Mouse (Mus musculus): ENCODE measurements around the gene Serpinb7.
A peak's percentile ranks its signal among the peaks of the same experiment; 100 is the strongest.

The Serpinb7 gene

DNA sequence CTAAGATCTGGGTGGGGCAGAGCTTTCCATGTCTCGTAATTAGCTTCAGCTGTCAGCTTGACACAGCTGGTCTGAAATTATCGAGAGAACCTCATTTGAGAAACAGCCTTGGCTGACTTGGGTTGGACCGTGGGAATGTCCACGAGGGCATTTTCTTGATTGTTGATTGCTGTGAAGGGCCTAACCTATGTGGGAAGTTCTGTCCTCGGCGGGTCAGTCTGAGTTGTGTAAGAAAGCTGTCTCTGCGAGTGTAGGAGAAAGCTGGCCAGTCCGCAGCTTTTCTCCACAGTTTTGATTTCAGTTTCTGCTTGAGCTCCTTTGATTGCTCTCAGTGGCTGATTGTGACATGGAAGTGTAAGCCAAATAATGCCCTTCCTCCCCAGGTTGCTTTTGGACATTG, 90.1 kb downstream of the Serpinb7 start:
- DNase-seq (ENCODE audit: low spot score in 2 of 2), result no peak

DNA sequence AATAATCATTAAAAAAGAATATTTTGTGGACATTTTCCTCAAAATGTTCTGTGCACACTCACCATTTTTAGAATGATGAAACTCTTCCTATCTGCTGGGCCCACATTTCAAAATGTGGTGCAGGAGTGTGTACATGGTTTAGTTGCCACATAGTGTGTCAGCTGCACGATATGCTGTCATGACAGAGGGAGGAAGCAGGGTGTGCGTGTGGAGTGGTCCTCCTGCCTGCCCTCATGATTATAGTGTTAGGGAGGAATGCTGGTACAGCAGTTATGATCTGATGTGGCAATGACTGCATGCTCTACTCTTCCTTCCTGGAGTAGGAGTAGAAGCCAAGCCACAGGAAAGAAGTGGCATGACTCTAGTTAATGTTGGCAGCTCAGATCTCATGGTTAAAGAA, 97.3 kb downstream of the Serpinb7 start:
- peak in 1 of 2 experiments; percentile 11 for DNase-seq (ENCODE audit: low spot score in 2 of 2)

DNA sequence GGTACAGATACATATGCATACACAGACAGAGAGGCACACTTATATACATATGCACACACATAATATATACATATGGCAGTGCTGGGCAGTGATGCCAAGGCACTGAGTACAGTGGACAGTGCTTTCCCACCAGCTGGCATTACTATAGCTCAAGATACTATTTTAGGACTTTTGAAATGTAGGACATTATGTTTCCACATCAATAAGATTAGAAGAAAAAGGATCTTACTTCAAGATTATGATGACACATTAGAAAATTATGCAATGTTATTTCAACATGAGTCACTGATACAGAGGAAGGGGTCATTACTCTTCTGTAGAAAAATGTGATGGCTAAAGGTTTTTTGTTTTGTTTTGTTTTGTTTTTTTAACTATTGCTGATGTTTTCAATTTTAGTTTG, 102.6 kb downstream of the Serpinb7 start:
- no peak for DNase-seq (ENCODE audit: low spot score in 2 of 2)
